Mouse (Mus musculus) midbrain, embryonic 13.5 days (tissue): ENCODE measurements around the gene Dll3. TPM values are rescaled to one million over a fixed set of nuclear protein-coding genes. Genes with fewer than 3 reads are reported as not detected.

ENCODE experiments used
- polyA plus RNA-seq: library from polyadenylated mRNA; unstranded; fragments of >200 nt; fragmentation: Nextera tagmentation; extraction: Ambion mirVana; gene quantifications from 2 replicates; pipeline ENCODE4 v1.2.1, GENCODE M21; 2015

Gene Dll3
- polyA plus RNA-seq, 1 experiment from 2014 or later, result 41.5 TPM

Other genes starting within 250 kb of the Dll3 start
- gene Fcgbp, start 231.0 kb downstream of the Dll3 start, polyA plus RNA-seq, result 0.24 TPM in 1 of 2 replicates, not detected in the other
- gene 9530053A07Rik, start 172.8 kb downstream of the Dll3 start, polyA plus RNA-seq, result 0.05 TPM in 2 replicates
- 89.5 and 98.1 TPM in 2 replicates for gene Fbl, start 132.5 kb downstream of the Dll3 start, polyA plus RNA-seq
- gene Dyrk1b, start 122.8 kb downstream of the Dll3 start, polyA plus RNA-seq, result 18.5 and 20.8 TPM in 2 replicates
- gene Eid2, start 34.4 kb downstream of the Dll3 start, polyA plus RNA-seq, result 3.8 and 4.3 TPM in 2 replicates
- gene Eid2b, start 24.5 kb downstream of the Dll3 start, polyA plus RNA-seq, result 36.7 and 41.4 TPM in 2 replicates
- 0.44 and 1.00 TPM in 2 replicates for gene Selenov, start 11.1 kb downstream of the Dll3 start, polyA plus RNA-seq
- gene Timm50, start 9.8 kb upstream of the Dll3 start, polyA plus RNA-seq, result 153 TPM in 2 replicates
- gene Supt5, start 36.5 kb upstream of the Dll3 start, polyA plus RNA-seq, result 98.8 and 99.2 TPM in 2 replicates
- gene Rps16, start 48.4 kb upstream of the Dll3 start, polyA plus RNA-seq, result 531 and 537 TPM in 2 replicates
- gene Plekhg2, start 70.4 kb upstream of the Dll3 start, polyA plus RNA-seq, result 34.5 and 37.6 TPM in 2 replicates
- 3.1 and 4.2 TPM in 2 replicates for gene Zfp36, start 78.0 kb upstream of the Dll3 start, polyA plus RNA-seq
- 43.4 and 49.5 TPM in 2 replicates for gene Med29, start 90.5 kb upstream of the Dll3 start, polyA plus RNA-seq
- 97.9 and 99.2 TPM in 2 replicates for gene Paf1, start 90.7 kb upstream of the Dll3 start, polyA plus RNA-seq
- 3.0 and 4.7 TPM in 2 replicates for gene Gmfg, start 135.2 kb upstream of the Dll3 start, polyA plus RNA-seq
- gene Lrfn1, start 149.7 kb upstream of the Dll3 start, polyA plus RNA-seq, result 9.1 and 11.8 TPM in 2 replicates
- gene Ifnl2, start 208.2 kb upstream of the Dll3 start, polyA plus RNA-seq, result not detected in 2 replicates
- not detected in 2 replicates for gene Ifnl3, start 220.6 kb upstream of the Dll3 start, polyA plus RNA-seq
- not detected in 2 replicates for gene Sycn, start 238.6 kb upstream of the Dll3 start, polyA plus RNA-seq
- not detected in 2 replicates for gene Nccrp1, start 245.0 kb upstream of the Dll3 start, polyA plus RNA-seq